Mouse (Mus musculus) fat pad, adult 2 months (tissue): ENCODE results near the gene Ptrh1.

Source experiments
- DNase-seq: peaks from one replicate; pipeline ENCODE4 v3.0.0-alpha.2; 2011; ENCODE audit warnings: low read depth, low spot score; ENCODE audit errors: extremely low read depth

Gene Ptrh1

DNA sequence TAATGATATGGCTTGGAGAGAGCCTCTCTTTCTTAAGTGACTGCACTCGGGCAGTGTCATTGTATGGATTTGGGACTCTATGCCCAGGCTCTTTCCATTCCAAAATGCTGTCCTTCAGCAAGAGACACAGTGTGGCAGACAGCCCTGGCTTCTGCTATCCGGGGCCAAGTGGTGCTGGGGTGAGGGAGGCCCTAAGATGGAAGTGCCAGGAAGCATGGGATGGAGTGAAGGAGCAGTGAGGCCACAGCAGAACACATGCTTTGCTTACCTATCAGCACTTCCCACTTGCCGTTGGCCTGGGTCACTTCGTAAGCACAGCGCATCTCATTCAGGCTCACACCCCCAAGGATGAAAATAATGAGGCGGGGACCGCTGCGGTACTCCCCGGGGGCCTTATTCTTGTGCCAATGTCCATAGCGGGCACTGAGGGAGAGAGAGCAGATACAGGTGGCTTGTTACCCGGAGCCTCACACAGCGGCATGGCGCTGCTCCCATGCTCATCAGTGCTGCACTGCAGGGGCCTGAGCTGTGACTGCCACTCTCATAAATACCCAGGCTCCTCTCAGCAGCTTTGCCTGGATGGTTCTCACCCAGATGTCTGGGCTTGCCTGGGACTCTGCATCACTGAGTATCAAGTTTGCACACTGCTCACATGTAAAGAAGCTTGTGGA lies 20.3 kb downstream of the Ptrh1 start:
- DNase-seq = no peak

DNA sequence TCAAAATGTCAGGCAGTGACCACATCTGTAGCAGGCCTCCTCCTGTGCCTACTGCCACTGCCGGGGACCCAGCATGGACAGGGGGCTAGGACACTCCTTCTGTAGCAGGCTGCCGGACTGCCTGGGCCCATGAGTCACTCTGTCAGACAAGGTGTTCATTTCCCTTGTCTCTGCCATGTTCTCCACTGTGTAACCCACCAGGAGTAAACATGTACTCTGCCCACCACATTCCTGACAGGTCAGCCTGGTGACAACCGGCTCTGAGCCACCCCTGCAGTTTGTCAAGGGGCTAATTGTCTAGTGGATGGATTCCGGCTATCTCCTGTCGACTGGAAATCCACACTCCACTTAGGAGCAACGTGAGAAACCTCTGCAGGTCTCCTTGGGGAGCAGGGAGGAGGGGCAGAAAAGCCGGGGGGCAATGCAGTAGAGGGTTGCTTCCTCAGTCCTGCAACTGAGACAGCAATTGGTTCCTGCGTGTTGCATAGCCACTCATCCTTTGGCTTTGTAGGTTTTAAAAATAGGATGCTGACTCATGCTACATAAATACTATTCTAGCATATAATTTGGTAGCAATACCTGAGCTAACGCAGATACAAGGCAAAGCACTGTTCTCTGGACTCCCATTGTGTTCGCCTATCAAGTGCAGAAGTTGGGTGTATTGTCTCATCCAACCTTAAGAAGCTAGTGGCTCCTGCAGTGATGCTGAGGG lies 22.8 kb downstream of the Ptrh1 start:
- DNase-seq = no peak

DNA sequence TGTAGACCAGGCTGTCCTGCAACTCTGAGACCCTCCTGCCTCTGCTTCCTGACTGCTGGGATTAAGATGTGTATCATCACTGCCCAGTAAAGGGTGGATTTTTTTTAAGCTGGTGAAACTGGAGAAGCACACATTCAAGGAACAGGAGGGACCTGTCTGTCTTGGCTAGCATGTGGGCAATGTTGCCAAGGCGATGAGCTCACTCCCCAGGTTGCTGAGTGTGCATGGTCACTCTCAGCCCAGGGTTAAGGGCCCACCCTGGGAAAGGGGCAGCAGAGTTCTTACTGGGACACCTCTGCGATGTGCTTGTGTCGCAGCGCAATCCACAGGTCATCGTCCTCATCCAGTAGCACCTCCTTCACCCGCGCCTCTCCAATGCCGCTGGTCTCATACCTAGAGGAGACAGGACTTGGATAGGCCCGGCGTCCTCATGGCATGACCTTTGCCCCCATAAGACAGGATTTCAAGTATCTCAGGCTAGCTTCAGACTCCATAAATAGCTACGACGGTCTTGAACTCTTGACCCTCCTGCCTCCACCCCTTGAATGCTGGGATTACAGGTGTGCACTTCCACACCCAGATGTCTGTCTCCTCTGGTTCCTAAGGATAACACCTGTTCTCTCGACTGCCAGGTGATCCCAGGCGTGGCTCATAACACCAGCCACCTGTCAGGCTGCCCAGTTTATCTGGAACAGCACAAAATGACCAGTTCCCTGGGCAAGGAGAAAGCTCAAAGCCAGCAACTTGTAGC lies 33.4 kb downstream of the Ptrh1 start:
- no peak for DNase-seq

DNA sequence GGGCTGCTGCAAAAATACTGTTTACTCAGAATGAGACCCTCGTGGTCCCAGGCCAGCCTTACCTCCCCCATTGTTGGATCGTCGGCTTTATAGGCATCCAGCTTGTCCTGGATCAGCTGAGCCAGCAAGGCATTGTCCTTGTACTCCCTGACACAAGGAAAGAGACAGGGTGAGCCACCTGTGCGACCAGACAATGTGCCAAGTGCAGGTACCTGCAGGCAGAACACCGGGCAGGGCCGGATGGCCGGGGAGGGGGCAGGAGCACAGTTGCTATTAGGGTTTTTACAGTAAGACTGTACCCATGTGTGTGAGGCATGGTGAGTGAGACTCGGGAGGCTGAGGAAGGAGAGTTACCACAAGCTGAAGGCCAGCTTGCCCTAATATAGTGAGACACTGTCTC lies 36.4 kb downstream of the Ptrh1 start:
- no peak for DNase-seq

DNA sequence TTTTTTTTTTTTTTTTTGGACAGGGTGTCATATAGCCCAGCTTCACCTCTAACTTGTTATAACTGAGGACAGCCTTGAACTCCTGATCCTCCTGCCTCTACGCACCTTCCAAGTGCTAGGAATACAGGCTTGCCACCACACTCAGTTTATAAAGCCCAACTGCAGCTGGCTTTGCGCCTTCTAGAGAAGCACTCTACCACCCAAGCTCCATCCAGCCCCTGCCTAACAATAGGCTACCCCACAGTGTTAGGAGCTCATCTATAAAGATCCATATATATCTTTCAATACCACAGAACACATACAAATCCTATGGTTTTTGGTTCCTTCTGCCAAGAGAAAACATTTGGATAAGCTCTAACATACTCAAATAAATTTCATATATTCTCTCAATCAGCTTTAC lies 40.9 kb downstream of the Ptrh1 start:
- DNase-seq = no peak

DNA sequence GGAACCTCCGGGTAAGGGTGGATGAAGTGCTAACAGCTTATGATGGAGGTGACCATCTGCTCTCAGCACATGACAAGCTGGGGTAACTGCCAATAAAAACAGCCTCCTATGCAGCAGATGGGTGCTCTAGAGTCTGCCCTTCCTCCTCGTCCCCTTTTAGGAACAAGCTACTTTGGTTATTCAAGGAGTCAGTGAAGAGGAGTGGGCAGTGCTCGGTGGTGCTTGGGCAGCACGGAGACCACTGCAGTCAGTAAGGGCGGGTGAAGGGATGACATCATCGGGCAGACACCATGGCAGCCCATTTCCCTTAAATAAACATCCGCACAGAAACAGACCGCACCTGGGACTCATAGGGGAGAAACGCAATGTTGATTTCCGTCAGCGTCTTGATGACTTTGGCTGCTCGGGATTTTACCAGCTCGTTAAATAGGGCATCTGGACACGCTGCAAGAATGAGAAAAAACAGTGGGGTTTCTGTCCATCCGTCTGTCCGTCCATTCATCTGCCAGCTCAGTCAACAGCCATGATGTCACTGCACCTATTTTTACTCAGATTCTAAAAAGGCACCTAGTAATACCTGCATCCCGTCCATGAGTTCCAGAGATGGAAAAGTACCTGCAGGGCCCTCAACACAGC lies 41.5 kb downstream of the Ptrh1 start:
- DNase-seq = no peak

DNA sequence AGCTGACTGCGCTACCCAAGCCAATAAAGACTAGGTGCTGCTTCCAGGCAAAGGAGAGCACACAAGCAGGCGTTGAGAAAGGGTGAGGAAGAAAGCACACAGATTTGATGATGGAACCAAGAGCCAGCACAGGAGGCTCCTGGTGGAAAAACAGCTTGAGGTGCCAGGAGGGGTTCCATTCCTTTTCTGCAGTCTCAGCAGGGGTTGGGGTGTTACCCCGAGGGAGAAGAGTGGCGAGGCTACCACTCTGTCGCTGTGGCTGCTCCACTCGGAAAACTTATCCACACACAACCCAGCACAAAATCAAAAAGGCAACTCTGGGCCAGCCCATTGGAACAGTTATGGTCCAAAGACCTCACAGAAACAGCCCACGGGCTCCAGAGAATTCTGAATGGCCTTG lies 42.0 kb downstream of the Ptrh1 start:
- DNase-seq = no peak

DNA sequence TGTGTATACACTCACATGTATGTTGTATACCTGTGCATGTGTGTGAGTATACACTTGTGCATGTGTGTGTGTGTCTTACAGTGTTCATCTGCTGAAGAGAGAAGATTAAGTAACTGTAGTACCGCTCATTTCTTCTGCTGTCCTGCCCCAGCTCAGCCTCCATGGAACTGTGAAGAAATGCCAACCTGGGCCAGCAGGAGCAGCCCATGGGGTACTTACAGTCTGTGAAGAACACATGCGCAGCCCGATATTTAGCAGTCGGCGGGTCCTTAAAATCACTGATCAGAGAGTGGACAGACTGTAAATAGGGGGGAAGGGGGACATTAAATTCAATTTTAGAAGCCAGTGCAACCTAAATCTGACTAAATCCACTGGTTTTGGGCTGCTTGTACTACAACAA lies 42.6 kb downstream of the Ptrh1 start:
- no peak for DNase-seq

DNA sequence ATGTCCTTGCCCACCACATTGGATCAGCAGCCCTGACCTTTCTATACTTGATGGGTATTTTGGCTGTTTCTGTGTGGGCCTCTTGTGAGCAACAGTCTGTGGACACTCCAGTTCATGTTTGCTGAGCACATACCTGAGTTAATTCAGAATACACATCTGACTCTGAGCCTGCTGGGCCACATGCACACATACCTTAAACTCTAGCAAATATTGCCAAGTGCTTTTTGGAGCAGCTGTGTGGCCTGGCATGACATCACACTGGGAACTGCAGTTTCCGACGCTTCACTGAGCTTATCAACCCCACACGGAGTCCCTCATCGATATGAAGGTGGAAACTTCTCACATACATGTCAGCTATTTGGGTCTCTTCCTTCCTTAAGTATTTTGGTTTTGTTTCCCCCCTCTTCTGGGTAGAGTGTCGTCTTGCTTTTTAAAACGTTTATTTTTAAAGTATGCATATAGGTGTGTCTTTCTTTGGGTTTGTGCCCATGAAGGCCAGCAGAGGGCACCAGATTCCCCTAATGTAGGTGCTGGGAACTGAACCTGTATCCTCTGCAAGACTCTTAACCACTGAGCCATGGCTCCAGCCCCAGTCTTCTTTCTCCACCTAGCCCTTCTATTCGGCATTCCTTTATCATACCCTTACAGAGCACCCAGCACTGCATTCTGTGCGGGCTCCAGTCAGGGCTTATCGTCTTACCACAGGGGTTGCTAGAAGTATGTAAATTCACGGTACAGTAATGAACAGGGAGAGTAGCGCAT lies 45.6 kb downstream of the Ptrh1 start:
- DNase-seq = no peak

DNA sequence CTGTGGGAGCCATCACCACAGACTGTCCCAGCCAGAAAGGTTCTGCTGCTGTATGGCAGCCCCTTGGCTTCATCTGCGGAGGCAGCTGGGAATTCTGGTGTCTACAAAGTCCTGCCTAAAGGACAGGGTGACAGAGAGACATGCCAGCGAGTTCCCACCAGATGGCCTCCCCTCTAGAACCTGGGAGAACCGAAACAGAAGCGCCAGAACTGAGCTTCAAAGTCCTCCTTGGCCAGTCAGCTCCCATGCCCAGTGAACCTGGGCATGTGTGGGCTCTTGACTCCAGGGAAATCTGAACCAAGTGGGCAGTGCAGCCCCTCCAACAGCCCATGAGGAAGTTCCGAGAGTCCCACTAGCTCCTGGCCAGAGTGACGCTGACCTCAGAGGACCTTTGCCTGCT lies 47.1 kb downstream of the Ptrh1 start:
- DNase-seq = no peak

DNA sequence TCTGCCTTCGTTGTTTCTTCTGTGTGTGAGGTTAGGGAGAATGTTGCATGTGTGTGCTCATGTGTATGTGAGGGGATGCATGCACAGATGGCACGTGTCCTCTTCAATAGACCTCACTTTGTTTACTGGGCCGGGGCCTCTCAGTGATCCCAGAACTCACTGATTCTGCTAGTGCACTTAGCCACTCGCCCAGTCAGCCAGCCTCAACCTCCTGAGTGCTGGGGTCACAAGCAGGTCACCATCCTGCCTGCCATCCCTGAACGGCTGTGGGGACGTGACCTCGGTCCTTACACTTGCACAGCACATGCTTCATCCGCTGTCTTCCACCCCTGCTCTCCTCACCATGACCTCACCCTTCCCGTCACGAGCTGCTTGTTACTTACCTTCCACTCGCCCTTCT lies 47.6 kb downstream of the Ptrh1 start:
- DNase-seq = no peak

DNA sequence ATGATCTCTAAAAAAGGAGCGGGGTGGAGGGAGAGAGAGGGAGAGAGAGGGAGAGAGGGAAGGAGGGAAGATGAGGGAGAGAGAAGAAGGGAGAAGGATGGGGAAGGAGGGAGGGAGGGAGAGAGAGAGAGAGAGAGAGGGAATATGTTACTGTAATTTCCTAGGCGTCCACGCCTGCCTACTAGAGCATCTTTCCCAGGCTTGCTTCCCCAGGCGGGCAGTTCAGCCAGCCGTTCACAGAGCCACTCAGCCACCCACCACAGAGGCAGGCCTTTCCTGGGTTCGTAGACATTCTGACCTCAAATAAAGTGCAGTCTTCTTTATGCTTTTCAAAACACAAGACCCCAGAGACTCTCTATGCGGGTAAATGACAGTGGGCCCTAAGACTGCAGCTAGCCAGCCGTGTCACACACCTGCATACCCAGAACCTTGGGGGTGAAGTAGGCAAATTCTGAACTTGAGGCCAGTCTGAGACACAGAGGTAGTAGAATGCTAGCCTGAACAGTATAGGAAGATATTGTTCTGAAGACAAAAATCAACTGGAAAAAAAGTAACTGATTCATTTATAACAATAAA lies 48.1 kb downstream of the Ptrh1 start:
- DNase-seq = no peak

DNA sequence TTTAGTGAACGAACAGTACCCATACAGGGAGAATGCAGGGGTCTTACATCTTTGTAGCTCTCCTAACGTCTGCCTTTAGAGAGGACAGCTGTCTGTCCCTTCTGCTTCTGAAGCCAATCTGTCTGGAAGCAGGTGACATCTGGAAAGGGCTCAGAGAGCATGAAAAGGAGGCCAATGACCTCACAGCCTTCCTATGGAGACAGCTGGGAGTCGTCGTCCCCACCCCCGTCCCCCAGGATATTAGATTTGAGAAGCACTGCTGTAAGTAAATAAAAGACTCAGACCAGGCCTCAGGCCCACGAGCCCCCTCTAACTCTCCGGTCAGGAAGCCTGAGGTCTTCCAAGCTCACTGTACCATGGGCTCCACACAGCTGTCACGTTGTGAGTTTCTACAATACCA lies 48.6 kb downstream of the Ptrh1 start:
- no peak for DNase-seq

DNA sequence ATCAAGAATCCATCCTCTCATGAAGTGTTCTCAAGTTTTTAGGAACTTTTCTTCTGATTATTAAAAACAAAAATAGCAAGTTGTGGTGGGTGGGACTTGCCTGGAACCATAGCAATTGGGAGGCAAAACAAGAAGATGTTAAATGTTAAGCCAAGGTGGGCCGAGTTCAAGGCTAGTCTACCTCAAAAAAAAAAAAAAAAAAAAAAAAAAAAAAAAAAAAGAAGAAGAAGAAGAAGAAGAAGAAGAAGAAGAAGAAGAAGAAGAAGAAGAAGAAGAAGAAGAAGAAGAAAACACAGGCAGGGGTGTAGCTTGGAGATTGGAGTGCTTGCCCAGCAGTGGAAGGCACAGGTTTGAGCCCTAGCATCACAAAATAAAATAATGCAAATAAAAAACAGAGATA lies 49.2 kb downstream of the Ptrh1 start:
- no peak for DNase-seq

DNA sequence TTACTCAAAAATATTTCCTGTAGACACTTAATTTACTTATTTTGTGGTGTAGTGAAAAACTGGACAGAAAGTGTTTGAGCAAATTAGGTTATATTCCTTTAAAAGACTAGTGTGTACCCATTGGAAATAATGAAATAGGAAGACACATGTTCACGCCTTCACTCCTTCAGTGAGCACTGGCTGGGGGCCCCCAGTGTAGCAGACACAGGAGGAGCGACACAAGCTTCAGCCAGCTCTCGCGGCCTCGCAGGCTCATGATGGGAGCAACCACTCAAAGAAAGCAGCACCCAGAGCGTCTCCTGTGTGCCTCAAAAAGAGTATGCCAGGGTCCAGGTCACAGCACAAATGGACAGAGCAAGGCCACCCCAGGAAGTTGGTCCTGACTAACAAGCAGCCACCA lies 50.2 kb downstream of the Ptrh1 start:
- no peak for DNase-seq
